Mouse (Mus musculus) cerebellum, adult 2 months (tissue): ENCODE results near the gene Ccdc137.

Experiments
- CTCF ChIP-seq: fragments of 200-500 bp; IDR thresholded peaks from 2 replicates; pipeline ENCODE4 v1.5.1; 2011; ENCODE audit warnings: low read depth, mild to moderate bottlenecking, control low read depth, low read length, moderate library complexity, borderline replicate concordance; ENCODE audit not compliant: insufficient read depth
- POLR2A ChIP-seq: fragments of 200-500 bp; IDR thresholded peaks from 2 replicates; pipeline ENCODE4 v1.6.1; 2011; ENCODE audit warnings: low read length, control low read depth, borderline replicate concordance; ENCODE audit not compliant: insufficient read depth

GRCm38 (mm10) chr11:120423569-120424295 is 34.2 kb upstream of the Ccdc137 start:
- peak; percentile 73; the same call in 1 of the 2 replicates for TF ChIP-seq CTCF
- TF ChIP-seq POLR2A: no peak
